Mouse (Mus musculus) embryonic facial prominence, embryonic 10.5 days (tissue): ENCODE results near the gene Mpst. TPM values are rescaled to one million over a fixed set of nuclear protein-coding genes. Genes with fewer than 3 reads are reported as not detected.

Source experiments
- DNase-seq: peaks from one replicate; pipeline ENCODE4 v3.0.0-alpha.2; 2017; ENCODE audit warnings: low spot score
- H3K27ac ChIP-seq: fragments of 300-500 bp; sonication (generic); replicated peaks from 2 replicates; pipeline ENCODE4 v1.5.1; 2016; ENCODE audit warnings: mild to moderate bottlenecking
- H3K27me3 ChIP-seq: fragments of 300-500 bp; sonication (generic); replicated peaks from 2 replicates; pipeline ENCODE4 v1.6.1; 2016; ENCODE audit warnings: low read depth, mild to moderate bottlenecking; ENCODE audit not compliant: poor library complexity, severe bottlenecking
- H3K36me3 ChIP-seq: fragments of 300-500 bp; sonication (generic); replicated peaks from 2 replicates; pipeline ENCODE4 v1.6.1; 2016; ENCODE audit warnings: mild to moderate bottlenecking, moderate library complexity
- H3K4me1 ChIP-seq: fragments of 300-500 bp; sonication (generic); 2 replicates; pipeline ENCODE4 v1.6.1; 2016
- H3K4me3 ChIP-seq: fragments of 300-500 bp; sonication (generic); 2 replicates; pipeline ENCODE4 v1.5.1; 2016; ENCODE audit warnings: mild to moderate bottlenecking, moderate library complexity
- H3K9me3 ChIP-seq: fragments of 300-500 bp; sonication (generic); 2 replicates; pipeline ENCODE4 v1.6.1; 2016; ENCODE audit warnings: mild to moderate bottlenecking
- WGBS: fragments of 180-500 bp; shearing (Covaris S2); methylation state at CpG from one replicate; pipeline ENCODE4 v1.1.7; 2016; 5-methylcytosine and 5-hydroxymethylcytosine counted together
- polyA plus RNA-seq: library from polyadenylated mRNA; unstranded; fragments of >200 nt; fragmentation: Nextera tagmentation; extraction: Ambion mirVana; gene quantifications from 2 replicates; pipeline ENCODE4 v1.2.1, GENCODE M21; 2016

Gene Mpst
- polyA plus RNA-seq, 1 experiment from 2014 or later = 1.1 TPM

- Histone ChIP-seq H3K27me3 (no peaks in the 10 kb centered on the region), H3K4me3 (no peak overlapping the region), H3K4me1 (no peaks in the 10 kb centered on the region; the same call in 1 of the 2 replicates), H3K27ac (no peak overlapping the region), H3K9me3 (no peaks in the 10 kb centered on the region), H3K36me3 (no peaks in the 10 kb centered on the region)
- WGBS = 73% methylated on average over 11 of the region's 11 CpGs
- no peak for DNase-seq
Measured at GRCm38 (mm10) chr15:78383450-78384219, 22.6 kb upstream of the Mpst start.

- Histone ChIP-seq H3K36me3 (no peaks in the 10 kb centered on the region), H3K27ac (no peak overlapping the region)
Measured at GRCm38 (mm10) chr15:78384220-78385116, 21.7 kb upstream of the Mpst start.

GRCm38 (mm10) chr15:78385564-78385963 is 20.7 kb upstream of the Mpst start:
- H3K9me3 ChIP-seq = no peaks in the 10 kb centered on the region
- 86% methylated on average over 1 of the region's 1 CpGs for WGBS
- H3K27me3 ChIP-seq = no peaks in the 10 kb centered on the region

More at GRCm38 (mm10) chr15:78384220-78385116, 21.7 kb upstream of the Mpst start:
- DNase-seq = no peak
- H3K9me3 ChIP-seq = no peaks in the 10 kb centered on the region
- no peaks in the 10 kb centered on the region for H3K27me3 ChIP-seq
- H3K4me1 ChIP-seq = no peaks in the 10 kb centered on the region; the same call in 1 of the 2 replicates
- WGBS = 73% methylated on average over 7 of the region's 7 CpGs
- H3K4me3 ChIP-seq = no peak overlapping the region

GRCm38 (mm10) chr15:78390855-78391254 is 15.4 kb upstream of the Mpst start:
- Histone ChIP-seq H3K4me1 (no peaks in the 10 kb centered on the region), H3K36me3 (no peaks in the 10 kb centered on the region), H3K27me3 (no peaks in the 10 kb centered on the region), H3K4me3 (no peak overlapping the region), H3K9me3 (no peaks in the 10 kb centered on the region), H3K27ac (no peak overlapping the region)
- WGBS = 86% methylated on average over 3 of the region's 3 CpGs
- no peak for DNase-seq

More at GRCm38 (mm10) chr15:78385564-78385963, 20.7 kb upstream of the Mpst start:
- no peak for DNase-seq
- H3K4me1 ChIP-seq = no peaks in the 10 kb centered on the region; the same call in 1 of the 2 replicates
- no peak overlapping the region for H3K27ac ChIP-seq
- H3K4me3 ChIP-seq = no peak overlapping the region
- H3K36me3 ChIP-seq = no peaks in the 10 kb centered on the region

- DNase-seq = no peak
- no peak within 1 kb of the TSS for H3K4me3 ChIP-seq
- no peaks in the 10 kb centered on the region for H3K36me3 ChIP-seq
Measured at GRCm38 (mm10) chr15:78395478-78395962, 10.7 kb upstream of the Mpst start, which contains the start of gene Tex33. Gene Tex33, minus strand, starts transcription at chr15:78395912.

GRCm38 (mm10) chr15:78401345-78401744 is 4.9 kb upstream of the Mpst start:
- H3K36me3 ChIP-seq = no peaks in the 10 kb centered on the region
- WGBS = 78% methylated on average over 6 of the region's 6 CpGs
- H3K4me1 ChIP-seq = peaks cover 40% of the 10 kb centered on the region
- no peaks in the 10 kb centered on the region for H3K9me3 ChIP-seq
- no peak overlapping the region for H3K27ac ChIP-seq
- no peak for DNase-seq
- peaks cover 9% of the 10 kb centered on the region; the same call in 1 of the 2 replicates for H3K27me3 ChIP-seq
- no peak overlapping the region for H3K4me3 ChIP-seq

More at GRCm38 (mm10) chr15:78395478-78395962, 10.7 kb upstream of the Mpst start, which contains the start of gene Tex33:
- 80% methylated on average over 8 of the region's 8 CpGs for WGBS
- H3K9me3 ChIP-seq = no peaks in the 10 kb centered on the region
- no peak within 1 kb of the TSS for H3K27ac ChIP-seq
- H3K4me1 ChIP-seq = no peaks in the 10 kb centered on the region
- H3K27me3 ChIP-seq = no peaks in the 10 kb centered on the region

- H3K4me3 ChIP-seq = no peak overlapping the region
- no peaks in the 10 kb centered on the region for H3K36me3 ChIP-seq
- no peaks in the 10 kb centered on the region for H3K9me3 ChIP-seq
- peaks cover 45% of the 10 kb centered on the region for H3K4me1 ChIP-seq
- 82% methylated on average over 4 of the region's 4 CpGs for WGBS
- no peak for DNase-seq
- 0 out of 2 replicates have a peak overlapping the region, but pooled peaks have one; percentile 26 for H3K27ac ChIP-seq
- peaks cover 9% of the 10 kb centered on the region; the same call in 1 of the 2 replicates for H3K27me3 ChIP-seq
Measured at GRCm38 (mm10) chr15:78401921-78402320, 4.3 kb upstream of the Mpst start.

- WGBS = 78% methylated on average over 7 of the region's 7 CpGs
- Histone ChIP-seq H3K27ac (no peak overlapping the region), H3K36me3 (no peaks in the 10 kb centered on the region), H3K4me3 (no peak overlapping the region), H3K27me3 (peaks cover 9% of the 10 kb centered on the region; the same call in 1 of the 2 replicates), H3K4me1 (peaks cover 50% of the 10 kb centered on the region), H3K9me3 (no peaks in the 10 kb centered on the region)
- no peak for DNase-seq
Measured at GRCm38 (mm10) chr15:78402423-78402822, 3.8 kb upstream of the Mpst start.

- Histone ChIP-seq H3K36me3 (no peaks in the 10 kb centered on the region), H3K27me3 (peaks cover 18% of the 10 kb centered on the region), H3K4me3 (no peak overlapping the region), H3K4me1 (peaks cover 59% of the 10 kb centered on the region), H3K9me3 (no peaks in the 10 kb centered on the region), H3K27ac (0 out of 2 replicates have a peak overlapping the region, but pooled peaks have one; percentile 10)
- no peak for DNase-seq
- 52% methylated on average over 3 of the region's 3 CpGs for WGBS
Measured at GRCm38 (mm10) chr15:78403301-78403741, 2.9 kb upstream of the Mpst start.

GRCm38 (mm10) chr15:78403896-78404295 is 2.3 kb upstream of the Mpst start:
- Histone ChIP-seq H3K4me3 (no peak overlapping the region), H3K27ac (no peak overlapping the region)

GRCm38 (mm10) chr15:78405098-78405497 is 1.1 kb upstream of the Mpst start:
- Histone ChIP-seq H3K27me3 (peaks cover 36% of the 10 kb centered on the region), H3K27ac (peak overlapping the region; percentile 95; the same call in 1 of the 2 replicates), H3K9me3 (no peaks in the 10 kb centered on the region), H3K36me3 (no peaks in the 10 kb centered on the region), H3K4me1 (peaks cover 67% of the 10 kb centered on the region), H3K4me3 (peak overlapping the region; percentile 76)
- 53% methylated on average over 11 of the region's 11 CpGs for WGBS
- DNase-seq = no peak

More at GRCm38 (mm10) chr15:78403896-78404295, 2.3 kb upstream of the Mpst start:
- H3K9me3 ChIP-seq = no peaks in the 10 kb centered on the region
- 79% methylated on average over 1 of the region's 1 CpGs for WGBS
- peaks cover 24% of the 10 kb centered on the region for H3K27me3 ChIP-seq
- H3K4me1 ChIP-seq = peaks cover 60% of the 10 kb centered on the region
- H3K36me3 ChIP-seq = no peaks in the 10 kb centered on the region
- no peak for DNase-seq
